Mouse (Mus musculus): ENCODE results near the gene Ccm2.

- no peak for TF ChIP-seq CTCF (IDR thresholded peaks at IDR 0.05; ENCODE audit: control insufficient read depth, insufficient read depth, low read length)
- no peak for TF ChIP-seq POLR2A (IDR thresholded peaks at IDR 0.05; ENCODE audit: borderline replicate concordance, control insufficient read depth, low read depth, low read length)
Observed at GRCm38 (mm10) chr11:6508269-6508876, 38.3 kb upstream of the Ccm2 start.
